Mouse (Mus musculus) cerebellum, postnatal 14 days (tissue): ENCODE data around the gene Kcnk15.

Source experiments
- DNase-seq, 2 experiments: peaks; one replicate each; pipeline ENCODE4 v3.0.0; 2021; ENCODE audit warnings: mixed read lengths in 2 of 2

The Kcnk15 gene

GRCm38 (mm10) chr2:163853461-163853901, at the start of gene Kcnk15:
Gene Kcnk15 (plus strand): TSS chr2:163853651.
- DNase-seq, result peak; percentile 73 to 82

DNA sequence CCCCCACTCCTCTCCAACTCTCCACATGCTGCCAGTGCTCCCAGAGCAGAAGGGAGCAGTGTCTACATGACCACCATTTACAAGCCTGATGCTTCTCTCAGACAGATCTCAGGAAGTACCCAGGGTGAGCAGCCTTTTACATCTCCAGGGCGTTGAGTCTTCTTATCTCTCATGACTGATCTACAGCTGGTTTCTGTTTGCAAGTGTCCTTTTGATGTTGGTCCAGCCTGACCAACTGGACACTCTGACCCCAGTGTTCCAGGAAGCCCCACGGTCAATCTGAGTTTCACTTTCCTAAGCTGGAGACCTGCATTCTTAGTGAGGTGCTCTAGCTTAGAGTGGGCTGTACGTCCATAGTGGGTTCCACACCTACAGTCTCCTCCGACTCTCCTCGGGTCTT, 49.6 kb upstream of the Kcnk15 start:
- DNase-seq, result no peak

GRCm38 (mm10) chr2:163809166-163809565, 44.3 kb upstream of the Kcnk15 start:
- DNase-seq, result no peak

GRCm38 (mm10) chr2:163809704-163810103, 43.7 kb upstream of the Kcnk15 start:
- DNase-seq, result no peak

DNA sequence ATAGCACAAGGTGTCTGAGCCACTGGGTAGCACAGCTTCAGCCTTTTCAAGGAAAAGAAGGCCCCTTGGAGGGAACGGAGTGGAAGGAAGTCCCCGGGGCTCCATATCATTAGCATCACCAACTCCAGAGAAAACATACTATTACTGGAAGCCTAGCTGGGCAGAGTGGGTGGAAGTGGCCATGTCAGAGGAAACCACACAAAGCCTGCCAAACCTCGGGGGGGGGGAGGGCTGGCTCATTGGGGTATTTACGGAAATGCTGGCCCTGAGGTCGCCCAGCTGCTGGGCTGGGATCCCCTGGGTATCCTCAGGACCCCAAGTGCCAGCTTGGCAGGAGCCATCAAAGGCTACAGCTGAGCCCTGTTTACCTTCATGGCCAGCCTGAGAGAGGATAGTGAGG, 40.4 kb upstream of the Kcnk15 start:
- DNase-seq, result no peak

DNA sequence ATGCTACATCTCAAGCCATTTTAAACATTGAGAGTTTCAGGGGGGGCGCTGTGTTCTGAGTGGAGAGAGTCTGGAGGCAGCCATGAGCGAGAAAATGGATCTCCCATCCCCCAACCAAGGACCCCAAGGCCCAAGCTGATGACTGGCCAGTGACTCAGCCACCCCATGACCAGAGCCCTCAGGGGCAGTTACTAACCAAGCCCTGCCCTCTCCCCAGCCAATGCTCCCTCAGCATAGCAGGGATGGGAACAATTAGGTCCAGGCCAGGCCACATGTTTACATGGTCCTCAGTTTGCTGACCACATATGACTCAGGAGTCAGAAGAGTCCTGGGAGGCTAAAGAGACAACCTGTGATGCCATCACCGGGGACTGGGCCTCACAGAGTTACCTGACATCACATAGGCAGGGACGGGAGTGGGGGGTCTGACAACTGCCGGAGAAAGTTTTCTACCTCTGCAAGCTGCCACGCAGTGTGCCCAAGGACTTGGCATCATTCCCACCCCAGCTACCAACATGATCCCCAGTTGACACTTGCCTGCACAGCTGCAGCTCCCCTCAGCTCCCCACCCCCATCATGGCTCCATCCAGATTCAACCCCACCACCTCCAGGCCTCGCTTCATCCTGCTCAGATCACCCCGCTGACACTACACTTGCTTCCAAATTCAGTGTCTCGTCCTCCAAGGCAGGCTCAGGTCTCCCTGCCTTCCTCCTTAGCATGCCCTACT, 38.5 kb upstream of the Kcnk15 start:
- no peak for DNase-seq

DNA sequence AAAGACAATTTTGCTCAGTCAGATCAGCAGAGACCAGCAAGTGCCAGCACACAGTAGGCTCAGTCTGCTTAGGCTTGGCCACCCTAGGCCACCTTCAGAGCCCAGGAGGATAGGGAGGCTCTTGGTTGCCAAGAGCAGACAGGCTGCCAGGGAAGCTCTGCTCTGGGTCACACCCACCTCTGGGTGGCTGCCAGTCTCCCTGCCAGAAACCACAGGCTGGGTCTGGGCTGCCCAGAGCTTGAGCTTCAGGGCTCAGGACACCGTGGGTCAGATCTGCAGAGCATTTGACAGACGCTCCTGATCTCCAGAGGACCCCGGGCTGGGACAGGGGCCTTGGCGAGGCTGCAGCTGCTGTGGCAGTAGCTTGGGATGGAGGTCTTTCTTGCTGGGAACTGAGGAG, 32.8 kb upstream of the Kcnk15 start, which contains the start of gene Ccn5:
TSS of gene Ccn5 (plus strand) at position 255 of the 400 bp plus-strand sequence.
- peak; percentile 96 to 97 for DNase-seq

- peak; percentile 81 to 89 for DNase-seq
These were observed 30.2 kb upstream of the Kcnk15 start for GRCm38 (mm10) chr2:163823248-163823647.

- no peak for DNase-seq
These were observed 29.7 kb upstream of the Kcnk15 start for GRCm38 (mm10) chr2:163823771-163824170.

DNA sequence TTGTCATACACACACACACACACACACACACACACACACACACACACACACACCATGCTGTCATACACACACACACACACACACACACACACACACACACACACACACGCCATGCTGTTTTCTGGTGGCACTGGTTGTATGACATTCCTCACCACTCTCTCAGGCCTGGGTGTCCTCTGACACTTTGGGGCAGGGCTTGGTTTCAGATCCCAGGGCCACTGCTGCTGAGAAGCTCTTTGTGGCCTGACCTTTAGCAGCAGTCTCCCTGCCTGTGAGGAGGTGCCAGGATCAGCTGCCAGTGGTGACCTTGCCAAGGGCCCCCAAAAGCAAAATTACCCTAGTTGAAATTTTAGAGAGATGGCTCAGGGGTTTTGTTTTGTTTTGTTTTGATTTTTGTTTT, 27.6 kb upstream of the Kcnk15 start:
- DNase-seq, result no peak

DNA sequence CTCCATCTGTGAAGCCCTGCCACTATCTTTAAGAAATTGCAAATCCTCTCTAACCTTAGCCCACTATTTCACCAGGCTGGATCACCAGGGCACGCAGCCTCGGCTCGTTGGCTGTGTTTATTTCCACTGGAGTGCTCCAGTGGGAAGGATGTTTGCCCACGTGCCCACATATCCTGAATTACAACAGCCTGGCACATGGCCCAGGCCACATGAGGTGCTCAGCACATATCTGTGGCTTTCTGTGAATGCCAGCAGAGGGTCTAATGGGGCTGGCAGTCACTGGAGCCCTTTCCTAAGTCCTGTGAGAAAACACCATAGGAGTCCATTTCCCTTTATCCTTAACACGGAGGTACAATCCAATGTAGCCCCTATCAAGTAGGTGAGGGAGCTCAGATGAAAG, 27.0 kb upstream of the Kcnk15 start:
- no peak for DNase-seq

DNA sequence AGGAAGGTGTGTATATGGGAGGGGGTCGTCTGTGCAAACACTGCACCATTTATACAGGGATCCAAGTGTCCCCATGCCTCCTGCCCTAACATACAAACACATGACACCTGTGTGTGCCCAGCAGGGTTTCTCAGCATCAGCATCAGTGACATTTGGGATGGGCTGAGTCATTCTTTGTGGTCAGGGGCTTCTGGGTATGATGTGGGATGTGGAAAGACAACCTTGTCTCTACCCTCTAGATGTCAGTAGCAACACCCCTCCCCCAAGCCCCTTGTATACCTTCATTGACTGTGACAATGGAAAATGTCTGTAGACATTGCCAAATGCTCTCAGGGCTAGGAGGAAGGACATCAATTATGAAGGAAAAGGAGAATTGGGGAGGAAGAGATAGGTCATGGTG, 22.3 kb upstream of the Kcnk15 start:
- no peak for DNase-seq

GRCm38 (mm10) chr2:163838043-163838442, 15.4 kb upstream of the Kcnk15 start:
- DNase-seq, result peak; percentile 94

- peak; percentile 86 to 90 for DNase-seq
These were observed 13.9 kb upstream of the Kcnk15 start for GRCm38 (mm10) chr2:163839519-163839918.

DNA sequence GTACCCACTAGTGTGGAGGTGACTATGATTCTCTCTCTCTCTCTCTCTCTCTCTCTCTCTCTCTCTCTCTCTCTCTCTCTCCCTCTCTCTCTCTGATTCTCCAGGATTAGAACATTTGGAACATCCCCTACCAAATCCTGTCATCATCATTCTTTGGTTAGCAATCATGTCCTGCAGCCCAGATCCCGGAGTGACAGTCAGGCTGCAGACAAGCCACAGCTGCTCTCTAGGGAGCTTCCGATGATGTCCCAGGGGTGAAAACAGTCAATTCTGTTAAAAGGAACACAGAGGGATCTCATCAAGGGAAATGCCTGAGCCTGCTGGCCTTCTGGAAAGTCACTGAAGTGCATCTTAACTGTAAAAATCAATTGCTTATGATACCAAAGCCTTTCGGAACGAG, 11.4 kb upstream of the Kcnk15 start:
- no peak for DNase-seq

GRCm38 (mm10) chr2:163857233-163857632, 3.8 kb downstream of the Kcnk15 start:
- DNase-seq, result no peak

DNA sequence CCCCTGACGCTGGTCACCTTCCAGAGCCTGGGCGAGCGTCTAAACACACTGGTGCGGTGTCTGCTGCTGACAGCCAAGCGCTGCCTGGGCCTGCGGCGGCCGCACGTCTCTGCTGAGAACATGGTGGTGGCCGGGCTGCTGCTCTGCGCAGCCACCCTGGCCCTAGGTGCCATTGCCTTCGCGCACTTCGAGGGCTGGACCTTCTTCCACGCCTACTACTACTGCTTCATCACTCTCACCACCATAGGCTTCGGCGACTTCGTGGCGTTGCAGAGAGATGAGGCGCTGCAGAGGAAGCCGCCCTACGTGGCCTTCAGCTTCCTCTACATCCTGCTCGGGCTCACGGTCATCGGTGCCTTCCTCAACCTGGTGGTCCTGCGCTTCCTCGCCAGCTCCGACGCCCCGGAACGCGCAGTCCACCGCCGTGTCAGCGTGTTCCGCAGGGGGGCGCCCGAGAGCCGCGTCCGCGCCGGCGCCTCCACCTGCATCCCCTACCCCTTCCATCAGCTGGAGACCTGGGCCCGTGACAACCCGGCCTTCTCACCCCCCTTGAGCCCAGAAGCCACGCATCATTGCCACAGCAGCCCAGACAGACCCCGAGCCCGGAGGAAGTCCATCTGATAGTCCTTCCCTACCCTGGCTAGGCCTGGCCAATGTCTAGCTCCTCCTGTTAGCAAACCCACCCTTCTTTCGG, 5.0 kb downstream of the Kcnk15 start:
- DNase-seq, result peak; percentile 83 to 86

- peak; percentile 78 to 80 for DNase-seq
These were observed 11.9 kb downstream of the Kcnk15 start for GRCm38 (mm10) chr2:163865311-163865710.

GRCm38 (mm10) chr2:163866061-163866460, 12.6 kb downstream of the Kcnk15 start:
- no peak for DNase-seq

DNA sequence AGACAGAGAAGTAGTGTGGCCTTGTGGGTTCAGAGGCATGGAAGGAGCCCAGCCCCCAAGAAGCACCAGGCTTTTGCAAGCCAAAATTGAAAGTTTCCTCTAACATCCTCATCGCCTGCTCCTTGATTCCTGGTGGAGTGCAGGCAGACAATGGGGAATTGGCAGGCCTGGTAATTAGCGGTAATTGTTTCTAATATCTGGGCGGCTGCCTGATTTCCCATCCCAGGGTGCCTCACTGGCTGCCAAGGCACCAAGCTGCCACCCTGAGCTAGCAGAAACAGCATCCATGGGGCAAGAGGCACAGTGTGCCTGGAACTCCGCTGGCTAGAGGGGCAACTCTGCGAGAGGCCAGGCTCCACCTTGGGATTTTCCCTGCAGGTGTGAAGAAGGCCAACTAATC, 16.3 kb downstream of the Kcnk15 start:
- DNase-seq, result peak in 1 of 2 experiments; percentile 40

GRCm38 (mm10) chr2:163871266-163871665, 17.8 kb downstream of the Kcnk15 start:
- no peak for DNase-seq

DNA sequence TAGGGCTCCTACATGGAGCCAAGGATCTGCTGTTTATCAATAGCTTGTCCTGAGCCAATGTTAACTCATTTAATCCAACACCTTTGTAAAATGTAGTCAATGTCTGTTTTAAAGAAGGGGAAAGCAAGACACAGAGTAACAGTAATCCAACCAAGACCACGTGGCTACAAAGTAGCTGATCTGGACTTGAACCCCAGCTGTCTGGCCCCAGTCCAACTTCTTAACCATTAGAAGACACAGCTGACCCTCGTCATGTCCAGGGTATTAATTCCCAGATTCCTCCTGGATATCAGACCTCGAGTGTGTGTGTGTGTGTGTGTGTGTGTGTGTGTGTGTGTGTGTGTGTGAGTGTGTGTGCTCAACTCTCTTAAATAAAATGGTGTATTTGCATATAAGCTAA, 18.5 kb downstream of the Kcnk15 start:
- DNase-seq, result no peak

DNA sequence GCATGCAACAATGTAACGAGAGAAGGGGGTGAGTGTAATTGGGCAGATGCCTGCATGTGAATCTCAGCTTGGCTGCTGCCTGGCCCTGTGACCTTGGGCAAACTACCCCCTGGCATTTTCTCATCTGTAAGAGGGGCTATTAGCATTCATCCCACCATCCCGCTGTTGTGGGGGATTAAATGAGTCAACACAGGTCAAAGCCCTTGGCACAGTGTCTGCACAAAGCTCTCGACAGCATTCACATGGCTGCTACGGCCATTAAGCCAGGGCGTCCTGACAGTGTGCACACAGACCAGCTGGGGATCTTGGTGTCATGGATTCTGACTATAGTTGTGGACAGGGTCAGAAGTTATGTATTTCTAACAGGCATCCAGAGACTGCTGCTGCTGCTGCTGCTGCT, 21.4 kb downstream of the Kcnk15 start:
- no peak for DNase-seq

DNA sequence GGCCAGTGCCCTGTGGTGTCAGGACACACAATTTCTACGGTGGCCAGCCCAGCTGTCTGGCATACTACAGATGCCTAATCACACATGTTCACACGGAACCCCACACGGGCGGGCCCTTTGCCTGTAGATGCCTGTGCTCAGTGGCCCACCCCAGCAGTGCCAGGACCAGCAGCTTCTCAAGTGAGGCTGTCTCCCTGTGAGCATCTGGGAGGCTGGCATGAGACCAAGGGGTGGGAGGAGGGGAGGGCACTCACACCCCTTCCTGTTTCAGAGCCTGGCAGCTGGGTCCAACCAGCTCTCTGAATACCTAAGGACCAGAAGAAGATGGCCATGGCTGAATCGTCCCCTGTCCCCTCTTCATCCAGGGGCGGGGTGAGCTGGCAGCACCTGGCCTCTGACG, 22.0 kb downstream of the Kcnk15 start:
- peak; percentile 55 to 78 for DNase-seq
